Mouse (Mus musculus): Measurements from ENCODE around the gene Nipal4.

Gene Nipal4

DNA sequence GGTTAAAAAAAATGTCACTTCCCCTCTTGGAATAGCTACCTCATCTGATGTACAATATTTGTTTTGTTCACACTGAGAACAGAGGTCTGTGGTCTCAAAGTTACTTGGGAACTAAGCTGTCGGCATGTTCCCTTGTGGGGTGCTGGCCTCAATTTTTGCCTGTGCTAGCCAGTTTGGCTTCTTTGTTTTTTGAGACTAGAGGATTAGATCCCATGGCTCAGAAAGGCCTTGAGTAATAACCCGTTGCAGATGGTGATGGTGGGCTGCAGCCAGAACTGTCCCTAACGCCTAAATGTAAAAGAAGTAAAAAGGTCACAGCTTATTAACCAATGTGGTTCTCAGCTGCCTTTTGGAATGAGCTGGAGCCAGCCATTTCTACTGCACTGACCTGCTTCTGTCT, 53.1 kb downstream of the Nipal4 start:
- DNase-seq: no peak

DNA sequence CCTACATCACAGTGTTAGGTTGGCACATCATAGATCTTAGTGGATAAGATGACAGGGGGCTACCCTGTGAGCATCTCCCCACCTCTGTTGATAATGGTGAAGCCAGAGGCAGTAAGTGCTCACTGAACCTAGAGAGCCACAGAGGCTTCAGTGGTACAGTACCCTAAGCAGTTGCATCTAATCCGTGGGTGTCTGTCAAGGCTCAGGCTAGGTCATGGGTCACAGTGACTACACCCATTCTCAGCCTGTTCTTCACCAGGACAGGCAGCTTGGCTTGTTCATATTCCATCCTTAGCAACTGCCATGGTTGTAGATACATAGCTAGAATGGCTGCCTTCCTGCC, 55.4 kb downstream of the Nipal4 start:
- DNase-seq: no peak

DNA sequence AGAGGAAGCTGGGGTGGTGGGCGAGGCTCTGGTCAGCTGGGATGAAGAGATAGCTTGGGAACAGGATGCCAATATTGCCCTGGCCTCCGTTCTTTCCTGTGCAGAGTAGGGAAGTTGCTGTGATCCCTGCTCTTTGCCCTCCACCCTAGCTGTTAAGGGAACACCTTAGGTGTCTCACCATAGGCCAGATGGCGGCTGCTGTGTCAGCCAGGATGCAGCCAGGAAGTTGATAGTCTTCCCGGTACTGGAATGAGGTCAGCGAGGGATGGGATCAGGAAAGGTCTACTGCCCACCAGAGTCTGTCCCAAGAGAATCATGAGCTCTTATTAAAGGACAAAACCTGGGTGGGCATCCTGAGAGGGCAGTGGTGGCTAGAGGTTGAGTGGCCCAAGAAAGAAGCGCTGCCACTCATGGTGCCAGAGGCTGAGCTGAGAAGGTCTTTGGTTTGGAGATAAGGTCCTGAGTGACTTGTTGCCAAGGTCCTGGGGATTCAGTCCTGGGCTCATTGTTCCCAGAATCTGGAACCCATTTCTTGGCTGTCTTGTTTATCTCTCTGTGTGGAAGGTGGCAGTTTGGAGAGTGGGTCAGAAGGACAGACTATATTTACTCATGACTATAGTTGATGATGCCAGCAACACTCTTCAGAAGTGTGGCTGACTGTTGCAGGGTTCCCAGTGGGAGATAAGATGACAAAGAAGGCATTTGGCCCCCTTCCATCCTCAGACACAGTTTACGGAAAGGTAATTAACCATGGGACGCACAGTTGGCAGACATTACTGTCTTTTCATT, 56.0 kb downstream of the Nipal4 start:
- DNase-seq: peak; percentile 33 to 42

DNA sequence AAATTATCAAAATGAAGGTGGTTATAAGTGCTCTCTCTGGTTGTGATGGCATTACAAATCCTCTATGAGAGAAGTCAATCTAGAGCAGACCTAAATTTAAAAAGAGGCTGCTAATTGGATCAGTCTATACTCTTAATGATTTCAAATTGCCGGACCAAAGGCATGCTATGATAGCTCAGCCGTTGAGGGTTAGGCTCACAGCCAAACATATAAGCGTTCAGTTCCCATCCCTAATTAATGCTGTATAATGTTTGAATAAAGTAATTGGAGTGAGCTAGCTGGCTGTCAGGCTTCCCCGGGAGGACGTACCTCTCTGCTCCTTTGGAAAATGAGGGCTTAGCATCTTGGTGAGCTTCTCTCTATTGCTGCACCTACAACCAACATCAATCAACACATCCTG, 57.1 kb downstream of the Nipal4 start:
- DNase-seq: no peak

DNA sequence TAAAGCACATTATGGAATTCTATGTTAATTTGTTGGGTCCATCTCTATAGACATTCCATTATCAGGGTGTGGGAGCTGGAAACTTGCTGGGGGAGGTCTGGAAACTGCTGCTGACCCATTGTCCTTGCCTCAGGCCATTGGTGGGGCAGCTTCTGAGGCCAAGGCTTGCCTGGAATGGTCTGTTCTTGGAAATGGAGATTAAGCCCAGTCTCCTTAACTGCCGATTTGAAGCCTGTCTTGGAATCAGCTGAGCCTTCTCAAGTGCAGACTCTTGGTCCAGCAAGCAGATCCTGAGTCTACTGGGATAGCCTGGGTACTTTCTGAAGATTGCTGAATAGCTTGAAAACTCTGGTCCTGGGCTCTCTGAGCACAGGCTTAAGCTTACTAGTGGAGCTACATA, 59.3 kb downstream of the Nipal4 start:
- no peak for DNase-seq

DNA sequence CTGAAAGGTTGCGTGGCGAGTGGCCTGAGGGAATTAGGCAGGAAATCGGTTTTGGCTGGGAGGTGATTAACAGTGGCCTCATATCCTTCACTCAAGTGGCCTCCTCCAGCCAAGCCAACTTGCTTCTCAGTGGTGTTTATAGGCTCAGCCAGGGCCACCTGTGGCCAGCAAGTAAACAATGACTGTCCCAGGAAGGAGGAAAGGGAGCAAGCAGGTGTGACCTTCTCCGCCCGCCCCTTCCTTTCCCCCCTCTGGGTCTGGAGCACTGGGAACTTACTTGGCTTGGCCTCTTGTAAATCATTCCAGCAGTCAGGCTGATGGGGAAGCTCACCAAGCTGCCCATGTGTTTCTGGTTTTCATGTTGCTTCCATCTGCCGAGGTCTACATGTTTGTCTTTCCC, 64.2 kb downstream of the Nipal4 start:
- peak; percentile 66 to 70 for DNase-seq
